Mouse (Mus musculus) spleen, postnatal 10 days (tissue): ENCODE results near the gene Rtn4rl1.
"Not testable (repeated sequence)": the region's sequence is repeated elsewhere in the genome, so short reads cannot be mapped to it uniquely, and the experiment has no call there.

Experiments
- DNase-seq, 2 experiments: peaks; one replicate each; pipeline ENCODE4 v3.0.0; 2021 to 2022; ENCODE audit warnings: low spot score in 2 of 2

The Rtn4rl1 gene

DNA sequence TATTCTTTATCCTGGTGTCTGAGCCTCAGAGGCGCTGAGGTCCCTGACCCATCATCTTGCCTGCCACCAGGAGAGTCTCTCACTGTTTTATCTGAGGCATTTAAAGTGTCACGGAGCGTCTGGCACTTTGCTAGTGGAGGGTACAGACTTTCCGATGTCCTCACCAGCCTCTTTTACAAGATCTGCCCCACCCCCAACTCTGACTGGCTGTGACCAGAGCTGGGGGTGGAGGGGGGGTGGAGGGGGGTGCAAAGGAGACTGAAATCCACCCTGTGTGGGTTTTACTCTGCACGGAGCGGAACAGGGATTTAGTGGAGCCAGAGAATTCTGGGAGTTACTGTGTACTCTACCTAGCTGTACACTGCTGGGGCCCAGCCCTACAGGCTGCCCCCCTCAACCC, 81.5 kb downstream of the Rtn4rl1 start:
- no peak for DNase-seq

GRCm38 (mm10) chr11:75278115-75278514, 84.5 kb downstream of the Rtn4rl1 start:
- DNase-seq, result no peak

GRCm38 (mm10) chr11:75279013-75279341, 85.4 kb downstream of the Rtn4rl1 start:
- DNase-seq, result no peak

GRCm38 (mm10) chr11:75279342-75280065, 85.9 kb downstream of the Rtn4rl1 start:
- peak; percentile 52 to 72 for DNase-seq

DNA sequence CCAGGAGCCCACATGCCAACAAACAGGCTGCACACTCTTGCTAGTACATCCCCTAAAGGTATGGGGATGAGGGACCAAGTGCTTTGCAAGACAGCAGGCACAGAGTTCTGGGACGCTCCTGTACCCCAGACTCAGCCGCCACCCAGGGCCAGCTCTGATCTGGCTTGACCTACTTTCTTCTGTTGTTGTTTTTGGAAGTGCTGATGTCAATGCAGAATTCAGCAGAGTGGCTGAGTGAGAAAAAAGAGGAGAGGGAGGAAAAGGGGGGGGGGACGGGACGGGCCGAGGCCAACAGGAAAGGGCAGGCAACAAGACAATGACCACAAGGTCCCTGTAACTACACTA, 86.5 kb downstream of the Rtn4rl1 start:
- no peak for DNase-seq

DNA sequence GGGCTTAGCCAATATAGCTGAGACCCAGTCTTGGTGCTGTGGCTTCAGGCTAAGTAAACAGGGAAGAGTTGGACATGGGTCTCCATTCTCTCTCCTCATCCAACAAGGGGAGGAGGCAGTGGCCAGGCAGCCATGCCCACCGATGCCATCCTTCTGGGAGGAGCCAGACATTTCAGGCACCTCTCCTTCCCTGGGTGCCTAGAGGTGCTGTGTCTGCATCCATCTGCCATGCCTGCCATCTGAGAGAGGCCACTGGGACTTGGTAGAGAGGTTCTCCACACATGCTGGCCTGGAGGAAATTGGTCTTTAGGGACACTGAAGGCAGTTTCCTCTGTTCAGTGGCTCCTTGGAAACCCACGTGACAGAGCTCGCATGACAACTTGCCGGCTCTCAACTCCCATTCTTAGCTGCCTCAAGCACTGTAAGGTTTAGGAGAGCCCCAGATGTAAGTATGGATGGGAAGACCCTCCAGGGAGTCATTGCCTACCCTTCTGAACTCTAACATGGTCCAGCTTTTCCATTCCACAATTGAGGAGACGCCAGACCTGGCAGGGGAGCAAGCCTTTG, 86.9 kb downstream of the Rtn4rl1 start:
- no peak for DNase-seq

DNA sequence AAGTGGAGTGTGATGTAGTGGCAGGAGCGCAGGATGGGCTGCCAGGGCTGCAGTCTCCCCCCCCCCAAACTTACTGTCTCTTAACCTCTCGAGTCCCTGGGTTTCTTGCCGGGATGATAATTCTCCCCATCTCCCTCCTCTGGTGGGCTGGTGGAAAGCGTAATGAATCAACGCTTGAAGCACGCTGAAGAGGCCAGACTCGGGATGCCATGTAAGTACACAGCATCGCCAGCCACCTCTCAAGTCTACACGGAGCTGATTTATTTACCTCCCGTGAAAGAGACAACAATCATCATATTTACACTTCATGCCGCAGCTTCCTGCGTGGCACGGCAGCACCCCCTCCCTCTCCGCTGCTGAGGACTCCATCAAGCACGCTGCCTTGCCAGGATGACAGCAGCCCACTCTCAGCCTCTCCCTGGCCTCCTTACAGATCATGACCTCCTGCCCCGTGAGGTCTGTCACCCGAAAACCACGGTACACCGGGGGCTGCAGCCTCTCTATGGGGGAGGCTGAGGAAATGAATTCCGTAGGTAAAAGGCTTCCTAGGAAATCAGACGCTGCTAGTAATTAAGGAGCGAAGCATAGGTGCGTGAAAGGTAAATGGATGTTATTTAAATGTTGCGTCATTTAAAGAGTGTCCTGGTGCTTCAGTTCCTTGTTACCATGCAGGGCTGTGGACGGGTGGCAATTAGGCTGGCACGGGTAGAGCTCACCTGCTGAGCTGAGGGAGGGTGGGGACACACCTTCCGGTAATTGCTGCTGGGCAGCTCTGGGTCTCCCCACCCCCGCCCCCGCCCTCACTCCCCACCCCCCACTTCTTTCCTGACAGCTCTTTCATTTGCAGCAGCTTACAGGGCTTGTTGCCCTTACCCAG, 88.0 kb downstream of the Rtn4rl1 start:
- no peak for DNase-seq

GRCm38 (mm10) chr11:75282496-75283120, 89.0 kb downstream of the Rtn4rl1 start:
- peak; percentile 33 to 70 for DNase-seq

- not testable (repeated sequence) for DNase-seq
Measured at GRCm38 (mm10) chr11:75283784-75284183, 90.2 kb downstream of the Rtn4rl1 start.

GRCm38 (mm10) chr11:75285893-75286467, 92.4 kb downstream of the Rtn4rl1 start:
- DNase-seq, result no peak

DNA sequence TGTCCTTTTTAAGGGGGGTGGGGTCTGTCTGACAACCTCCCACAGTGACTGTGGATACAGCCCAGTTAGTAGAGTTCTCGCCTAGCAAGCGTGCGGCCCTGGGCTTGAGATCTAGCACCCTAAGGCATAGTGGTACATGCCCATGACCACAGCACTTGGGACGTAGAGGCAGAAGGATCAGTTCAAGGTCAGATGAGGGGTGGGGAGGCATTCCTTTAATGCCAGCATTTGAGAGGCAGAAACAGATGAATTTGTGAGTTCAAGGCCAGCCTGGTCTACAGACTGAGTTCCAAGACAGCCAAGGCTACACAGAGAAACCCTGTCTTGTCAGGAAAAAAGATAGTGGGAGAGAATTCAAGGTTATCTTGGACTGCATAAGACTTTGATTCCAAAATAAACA, 93.3 kb downstream of the Rtn4rl1 start:
- no peak for DNase-seq

- no peak for DNase-seq
Measured at GRCm38 (mm10) chr11:75287940-75288339, 94.4 kb downstream of the Rtn4rl1 start.

- DNase-seq, result no peak
Measured at GRCm38 (mm10) chr11:75288517-75288916, 94.9 kb downstream of the Rtn4rl1 start.

DNA sequence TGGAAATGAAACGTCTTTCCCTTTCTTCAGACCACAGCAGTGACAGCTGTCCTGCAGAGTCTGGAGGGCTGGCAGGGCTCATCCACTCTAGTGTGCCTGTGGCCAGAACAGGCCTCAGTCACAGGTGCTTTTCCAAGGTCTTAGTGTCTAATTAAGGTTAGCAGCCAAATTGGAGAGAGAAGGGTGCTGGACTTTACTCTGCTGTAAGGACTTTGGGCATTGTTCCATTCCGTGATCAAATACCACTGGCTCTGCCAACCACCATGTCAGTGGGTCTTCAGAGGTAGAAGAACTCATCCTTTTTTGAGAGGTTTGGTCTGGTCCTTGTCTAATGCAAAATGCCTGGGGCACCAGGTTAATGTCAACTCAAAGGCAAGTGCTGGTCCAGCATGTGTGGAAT, 95.5 kb downstream of the Rtn4rl1 start:
- no peak for DNase-seq

- DNase-seq, result peak; percentile 82 to 86
Measured at GRCm38 (mm10) chr11:75290566-75291271, 97.1 kb downstream of the Rtn4rl1 start.

DNA sequence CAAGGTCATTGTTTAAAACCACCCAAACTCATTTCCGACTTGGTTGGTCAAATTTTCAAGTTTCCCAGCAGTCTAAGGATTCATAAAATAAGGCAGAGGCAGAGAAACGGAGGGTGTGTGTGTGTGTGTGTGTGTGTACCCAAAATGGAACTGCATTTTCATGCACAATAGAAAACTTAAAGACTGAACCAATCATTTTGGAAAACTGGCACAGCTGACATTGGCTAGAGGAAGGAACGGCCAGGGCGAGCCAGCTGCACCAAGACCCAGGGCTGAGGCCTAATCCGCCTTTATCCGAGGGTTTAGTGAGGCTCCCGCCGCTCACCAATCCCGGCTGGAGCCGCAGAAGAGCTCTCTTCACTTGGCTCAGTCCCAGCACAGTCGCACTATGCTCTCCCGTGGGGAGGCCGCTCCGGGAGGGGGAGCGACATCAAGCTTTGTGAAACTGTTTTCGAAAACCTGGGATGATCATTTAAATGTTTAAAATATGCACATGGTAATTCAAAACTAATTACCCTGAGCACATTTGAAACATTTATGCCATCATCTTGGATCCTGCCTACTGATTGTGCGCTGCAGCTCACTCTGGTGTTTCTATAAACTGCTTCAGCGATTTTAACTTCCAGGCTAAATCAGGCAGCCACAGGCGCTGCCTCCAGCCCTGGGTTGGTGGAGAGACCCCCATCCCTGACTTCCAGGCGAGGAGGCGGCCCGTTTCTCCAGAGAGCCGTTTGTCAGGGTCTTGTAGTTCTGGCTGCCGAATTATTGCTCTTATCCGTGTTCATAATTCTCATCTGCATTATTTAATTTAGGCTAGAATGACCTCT, 98.0 kb downstream of the Rtn4rl1 start:
- DNase-seq, result no peak

- DNase-seq, result no peak
Measured at GRCm38 (mm10) chr11:75292281-75292680, 98.7 kb downstream of the Rtn4rl1 start.

DNA sequence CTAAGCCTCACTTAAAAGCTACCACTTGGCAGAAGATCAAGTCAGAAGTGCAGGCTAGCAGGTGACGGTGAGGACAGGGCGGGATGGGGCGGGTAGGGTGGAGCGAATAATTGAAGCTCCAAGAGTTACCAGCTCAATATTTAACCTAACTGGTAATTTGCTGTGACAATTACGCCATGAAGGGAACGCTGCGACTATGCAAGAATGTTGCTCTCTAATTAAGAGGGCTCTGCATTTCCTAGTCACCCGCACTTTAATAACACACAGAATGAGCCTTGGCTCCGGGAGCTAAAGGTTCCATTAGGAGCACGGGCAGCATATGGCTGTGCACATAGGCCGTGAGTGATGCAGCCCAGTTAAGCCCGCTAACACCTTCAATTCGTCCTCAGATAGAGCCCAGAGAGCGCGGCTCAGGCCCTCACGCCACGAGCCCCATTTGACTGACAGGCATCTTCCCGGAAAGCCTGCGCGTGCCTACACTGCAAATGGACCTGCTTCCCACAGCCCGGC, 100.3 kb downstream of the Rtn4rl1 start:
- DNase-seq, result no peak

GRCm38 (mm10) chr11:75294862-75295261, 101.3 kb downstream of the Rtn4rl1 start:
- DNase-seq, result no peak

DNA sequence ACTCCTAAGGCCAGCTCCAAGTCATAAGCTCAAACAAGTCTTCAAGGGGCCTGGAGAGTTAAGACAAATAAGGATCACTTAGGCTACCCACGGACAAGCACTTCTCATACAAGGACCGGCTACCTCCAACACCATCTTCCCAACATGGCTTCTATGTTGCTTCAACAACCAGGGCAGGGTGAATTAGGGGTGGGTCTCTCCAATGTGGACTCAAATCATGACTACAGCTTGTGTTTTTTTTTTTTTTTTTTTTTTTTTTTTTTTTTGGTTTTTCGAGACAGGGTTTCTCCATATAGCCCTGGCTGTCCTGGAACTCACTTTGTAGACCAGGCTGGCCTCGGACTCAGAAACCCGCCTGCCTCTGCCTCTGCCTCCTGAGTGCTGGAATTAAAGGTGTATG, 102.0 kb downstream of the Rtn4rl1 start:
- DNase-seq, result not testable (repeated sequence)
